Mouse (Mus musculus): ENCODE measurements around the gene Rgs3.

Rgs3 gene

DNA sequence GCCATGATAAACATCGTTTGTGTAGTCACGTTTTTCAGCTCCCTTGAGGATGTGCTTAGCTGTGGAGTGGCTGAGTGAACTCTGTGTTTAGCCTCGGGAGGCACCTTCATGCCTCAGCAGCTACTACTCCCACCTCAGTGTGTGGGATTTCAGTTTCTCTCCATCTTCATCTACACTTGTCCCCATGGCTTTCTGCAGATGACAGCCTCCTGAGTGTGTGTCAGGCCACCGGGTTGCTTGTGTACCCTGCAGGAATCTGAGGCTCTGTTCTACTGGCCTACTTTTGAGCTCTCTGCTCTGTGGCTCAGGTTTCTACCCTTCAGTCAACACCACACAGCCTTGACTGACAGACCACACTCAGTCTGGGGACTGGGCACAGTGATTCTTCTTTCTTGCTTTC, 151.9 kb downstream of the Rgs3 start:
- DNase-seq (ENCODE audit: extremely low read depth, low read depth), result no peak

DNA sequence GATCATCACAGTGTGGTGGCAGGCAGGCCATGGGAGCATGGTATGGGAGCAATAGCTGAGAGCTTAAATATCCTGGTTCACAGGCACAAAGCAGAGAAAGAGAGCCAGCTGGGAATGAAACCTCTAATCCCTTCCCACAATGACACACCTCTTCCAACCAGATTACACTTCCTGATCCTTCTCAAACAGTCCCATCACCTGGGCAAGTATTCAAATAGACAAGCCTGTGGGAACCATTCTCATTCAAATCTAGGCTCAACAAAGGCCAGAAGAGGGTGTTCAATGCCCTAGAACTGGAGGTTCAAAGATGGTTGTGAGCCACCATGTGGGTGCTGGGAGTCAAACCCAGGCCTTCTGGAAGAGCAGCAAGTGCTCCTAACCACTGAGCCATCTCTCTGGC, 161.2 kb downstream of the Rgs3 start:
- DNase-seq (ENCODE audit: extremely low read depth, low read depth), result no peak

DNA sequence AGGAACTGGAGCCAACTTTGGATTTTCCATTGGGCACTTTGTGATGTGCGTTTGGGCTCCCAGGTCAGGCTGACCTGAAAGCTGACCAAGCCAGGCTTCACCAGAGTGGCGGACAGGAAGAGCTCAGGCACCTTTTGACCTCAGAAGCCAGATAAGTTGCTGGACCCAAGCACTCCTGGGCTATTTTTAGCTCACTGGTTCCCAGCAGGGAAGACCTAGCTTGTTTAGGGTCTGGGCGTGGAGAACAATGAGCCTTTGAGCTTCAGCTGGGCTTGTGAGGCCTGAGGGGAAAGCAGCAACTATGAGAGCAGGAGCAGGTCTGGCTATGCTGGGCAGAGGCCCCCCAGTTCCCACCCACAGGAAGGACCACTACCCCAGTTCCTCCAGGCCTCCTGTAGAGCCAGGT, 162.4 kb downstream of the Rgs3 start:
- DNase-seq (ENCODE audit: extremely low read depth, low read depth), result no peak

DNA sequence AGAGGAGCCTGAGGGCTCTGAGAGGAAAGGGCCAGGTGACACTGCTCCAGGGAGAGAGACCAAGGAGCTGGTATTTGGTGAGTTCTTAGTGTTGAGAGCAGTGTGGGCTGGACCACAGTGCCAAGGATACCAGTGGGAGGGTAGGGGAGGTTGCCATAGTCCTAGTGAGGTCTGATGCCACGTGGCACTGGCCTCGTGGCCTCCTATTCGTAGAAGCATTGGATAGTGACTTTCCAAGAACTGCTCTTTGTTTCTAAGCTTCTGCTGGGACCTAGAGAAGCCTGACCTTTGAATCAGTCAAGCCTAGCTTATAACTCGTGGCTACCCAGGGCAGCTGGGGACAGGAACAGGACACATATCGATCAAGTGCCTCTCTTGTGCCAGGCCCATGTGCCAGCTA, 164.1 kb downstream of the Rgs3 start:
- DNase-seq (ENCODE audit: extremely low read depth, low read depth), result no peak

DNA sequence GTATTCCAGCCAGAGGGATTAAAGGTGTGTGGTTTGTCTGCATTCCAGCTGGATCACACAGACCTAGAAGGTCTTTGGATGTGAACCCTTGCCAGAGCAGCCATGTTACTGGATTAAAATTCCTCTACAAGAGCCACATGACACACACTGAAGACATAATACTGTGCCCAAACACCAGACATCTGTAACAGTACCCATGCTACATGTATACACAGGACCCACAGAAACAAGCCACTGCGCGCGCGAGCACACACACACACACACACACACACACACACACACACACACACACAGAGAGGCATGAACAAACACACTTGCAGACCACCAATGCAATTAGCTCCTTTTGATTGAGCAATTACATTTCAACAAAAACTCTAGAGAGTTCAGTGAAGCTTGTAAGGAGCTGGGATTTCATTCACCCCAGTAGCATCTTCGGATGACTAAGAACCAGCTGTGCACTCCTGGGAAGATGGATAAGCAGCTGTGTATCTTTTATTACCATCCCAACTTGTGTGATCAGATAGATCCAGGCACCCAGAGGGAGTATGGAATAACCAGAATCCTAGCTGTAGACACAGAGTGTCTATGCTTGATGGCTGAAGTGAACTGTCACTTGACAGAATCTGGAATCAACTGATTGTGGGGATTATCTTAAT, 166.8 kb downstream of the Rgs3 start:
- no peak for DNase-seq (ENCODE audit: extremely low read depth, low read depth)

DNA sequence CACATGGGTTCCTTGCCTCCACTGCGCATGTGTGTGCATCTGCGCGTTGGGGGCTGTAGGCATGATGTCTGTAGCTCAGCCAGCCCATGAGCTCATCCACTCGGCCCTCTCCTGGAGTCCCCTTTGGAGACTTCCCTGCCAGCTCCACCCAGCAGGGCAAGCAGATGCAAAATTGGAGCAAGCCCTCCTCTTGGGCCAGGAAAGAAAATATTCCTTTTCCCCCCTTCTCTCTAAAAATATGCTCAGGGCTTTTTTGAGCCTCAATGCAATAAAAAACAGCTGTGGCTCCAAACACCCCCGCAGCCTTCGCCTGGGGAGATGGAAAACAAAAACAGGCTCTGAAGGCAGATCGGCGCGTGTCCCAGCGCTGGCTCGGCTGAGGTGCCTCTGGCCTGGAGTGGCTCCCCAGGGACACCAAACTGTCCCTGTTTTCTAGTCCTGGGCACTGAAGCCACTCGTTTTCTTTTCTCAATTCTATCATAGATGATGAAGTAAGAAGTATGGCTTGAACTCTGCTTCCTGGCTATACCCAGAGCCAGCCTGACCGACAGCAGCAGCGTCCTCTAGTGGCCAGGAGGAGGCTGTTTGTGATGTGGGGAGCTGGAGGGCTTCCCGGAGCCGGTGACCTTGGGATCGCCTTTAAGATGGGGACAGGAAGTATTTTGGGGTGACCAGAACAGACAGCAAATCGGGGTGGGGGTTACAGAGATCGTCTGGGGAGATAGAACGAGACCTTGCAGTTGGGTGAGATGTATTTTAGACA, 168.1 kb downstream of the Rgs3 start:
- no peak for DNase-seq (ENCODE audit: extremely low read depth, low read depth)

DNA sequence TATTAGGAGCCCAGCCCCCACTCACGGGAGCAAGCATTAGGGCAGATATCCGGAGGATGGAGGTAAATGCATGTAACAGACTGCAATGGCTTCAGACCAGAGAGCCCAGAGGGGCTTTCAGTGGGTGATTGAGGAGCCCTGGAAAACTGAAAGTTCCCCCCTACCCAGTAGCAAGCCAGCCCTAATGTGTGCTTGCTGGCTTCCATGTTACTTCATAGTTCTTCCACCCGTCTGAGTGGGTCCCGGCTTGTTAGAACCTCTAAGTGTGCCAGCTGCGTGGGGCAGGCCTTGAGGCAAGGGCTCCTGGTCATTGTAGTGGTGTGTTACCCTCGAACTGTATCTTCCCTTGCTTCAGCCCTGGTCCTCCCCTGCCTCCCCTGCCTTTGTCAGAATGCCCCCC, 168.8 kb downstream of the Rgs3 start:
- DNase-seq (ENCODE audit: extremely low read depth, low read depth), result no peak

DNA sequence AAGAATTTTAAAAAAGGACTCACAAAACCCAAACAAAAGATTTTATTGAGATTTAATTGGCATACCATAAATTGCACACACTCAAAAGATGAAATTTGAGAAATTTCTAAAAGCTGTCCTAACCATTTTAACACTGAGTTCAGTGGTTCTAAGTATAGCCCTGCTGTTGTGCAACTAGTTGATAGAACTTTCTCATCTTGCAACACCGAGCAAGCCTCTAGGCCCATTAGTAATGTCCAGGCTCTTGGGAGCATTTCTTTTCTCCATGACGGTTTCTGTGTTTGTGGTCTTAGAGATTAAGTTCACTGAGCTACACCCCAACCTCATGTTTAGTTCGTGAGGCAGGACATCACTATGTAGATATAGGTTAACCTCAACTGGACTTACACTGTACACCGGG, 169.5 kb downstream of the Rgs3 start:
- DNase-seq (ENCODE audit: extremely low read depth, low read depth), result no peak

DNA sequence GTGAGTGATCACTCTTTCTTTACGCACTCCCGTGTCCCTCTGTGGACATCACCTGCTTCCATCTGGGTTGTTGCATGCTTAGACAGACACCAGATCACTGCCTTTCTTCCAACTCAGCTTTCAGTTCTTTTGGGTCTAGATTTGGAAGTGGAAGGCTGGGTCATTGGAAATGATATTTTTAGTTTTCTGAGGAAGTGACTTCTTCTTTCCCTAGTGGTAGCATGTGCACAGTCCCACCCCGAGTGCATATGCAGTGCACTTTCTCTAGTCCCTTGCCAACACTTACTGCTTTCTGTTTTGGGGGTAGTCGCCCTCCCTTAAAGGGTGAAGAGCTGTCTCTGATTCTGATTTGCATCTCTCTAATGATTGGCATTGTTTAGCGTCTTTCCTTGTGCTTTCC, 170.3 kb downstream of the Rgs3 start:
- no peak for DNase-seq (ENCODE audit: extremely low read depth, low read depth)

DNA sequence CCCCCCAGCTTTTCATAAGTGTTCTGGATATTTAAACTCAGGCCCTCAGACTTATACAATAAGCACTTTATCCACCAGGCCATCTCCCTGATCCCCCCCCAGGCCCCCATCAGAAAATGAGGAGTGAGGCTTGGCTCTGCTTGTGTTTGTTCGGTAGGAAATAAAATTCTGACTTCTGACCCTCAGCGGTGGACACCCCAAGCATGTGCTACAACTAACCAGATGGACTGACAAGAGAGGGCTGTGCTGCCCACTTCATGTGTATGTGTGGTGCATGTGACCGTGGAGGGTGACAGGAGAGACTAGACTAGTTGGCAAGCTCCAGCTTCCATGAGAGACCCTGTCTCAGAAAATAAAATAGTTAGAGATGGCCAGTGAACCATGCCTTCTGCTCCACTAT, 171.2 kb downstream of the Rgs3 start:
- no peak for DNase-seq (ENCODE audit: extremely low read depth, low read depth)

DNA sequence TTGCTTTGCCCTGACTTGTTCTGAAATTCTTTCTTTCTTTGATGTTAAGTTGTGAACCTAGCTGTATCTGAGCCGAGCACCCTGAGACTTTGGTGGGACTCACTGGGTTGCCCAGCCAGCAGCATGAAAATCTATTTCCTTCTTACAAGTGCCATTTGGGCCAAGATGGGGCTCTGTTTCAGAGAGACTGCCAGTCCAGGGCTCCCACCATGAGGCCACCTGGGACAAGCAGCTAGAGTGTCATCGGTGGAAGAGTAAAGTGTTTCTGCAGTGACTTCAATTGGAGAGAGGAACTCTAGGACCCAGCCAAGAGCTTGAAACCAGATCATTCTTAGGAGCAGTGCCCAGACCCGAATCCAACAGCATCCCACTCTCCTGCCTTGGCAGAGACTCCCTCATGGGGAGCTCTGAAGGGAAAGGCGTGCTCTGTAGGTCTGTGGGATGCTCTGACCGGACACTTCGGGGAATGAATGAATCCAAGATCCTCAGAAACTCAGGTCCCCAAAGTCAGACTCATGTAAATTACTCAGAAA, 171.9 kb downstream of the Rgs3 start:
- no peak for DNase-seq (ENCODE audit: extremely low read depth, low read depth)

DNA sequence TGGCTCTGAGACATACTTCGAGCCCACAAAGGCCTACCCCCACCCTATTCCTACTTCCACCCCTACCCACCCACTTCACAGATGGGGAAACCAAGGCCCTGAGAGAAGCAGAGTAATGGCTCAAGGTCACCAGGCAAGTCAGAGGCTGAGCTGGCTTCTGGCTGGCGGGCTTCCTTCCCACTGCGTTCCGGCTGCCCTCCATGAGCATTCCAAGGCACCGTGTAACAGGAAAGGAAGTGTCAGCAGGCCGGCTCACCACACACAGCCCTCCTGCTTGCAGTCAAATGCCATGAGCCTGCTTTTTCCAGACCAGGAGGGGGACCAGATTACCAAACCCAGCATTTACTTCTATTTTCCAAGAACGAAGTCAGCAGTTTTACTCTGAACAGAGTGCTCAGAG, 172.4 kb downstream of the Rgs3 start:
- no peak for DNase-seq (ENCODE audit: extremely low read depth, low read depth)

DNA sequence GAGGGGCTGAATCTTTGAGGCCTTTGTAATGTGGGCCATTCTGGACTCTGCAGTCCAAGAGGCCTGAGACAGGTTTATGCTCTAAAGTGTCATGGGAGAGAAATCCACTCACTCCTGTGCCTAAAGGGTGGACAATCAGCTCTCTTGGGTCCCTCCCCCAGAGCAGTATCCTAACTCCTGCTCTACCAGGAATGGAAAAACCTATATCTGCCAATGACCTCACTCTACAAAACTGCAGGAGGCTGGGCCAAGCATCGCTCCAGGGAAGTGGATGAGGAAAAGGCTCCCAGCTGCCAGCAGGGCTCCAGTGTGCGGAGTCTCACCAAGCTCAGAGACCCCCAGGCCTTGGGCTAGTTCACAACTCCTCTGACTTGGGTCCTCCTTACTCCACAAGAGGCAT, 173.2 kb downstream of the Rgs3 start:
- no peak for DNase-seq (ENCODE audit: extremely low read depth, low read depth)

DNA sequence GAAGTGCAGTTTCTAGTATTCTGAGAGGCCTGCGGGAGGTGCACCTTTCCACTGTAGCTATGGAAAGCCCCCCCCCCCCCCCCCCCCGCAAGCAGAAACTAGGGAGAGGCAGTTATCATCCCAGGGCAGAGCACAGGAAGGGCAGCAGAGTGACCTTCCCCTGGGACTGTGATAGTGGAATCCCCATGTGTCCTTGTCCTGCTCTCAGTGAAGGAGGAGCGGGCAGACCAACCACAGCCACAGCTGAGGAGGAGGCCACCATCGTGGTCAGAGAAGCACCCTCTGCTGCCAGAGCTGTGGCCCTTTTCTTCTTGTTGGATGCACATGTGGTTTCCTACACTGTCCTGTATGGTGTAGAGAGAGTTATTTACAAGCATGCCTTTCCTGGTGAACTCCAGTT, 174.3 kb downstream of the Rgs3 start:
- DNase-seq (ENCODE audit: extremely low read depth, low read depth), result no peak

DNA sequence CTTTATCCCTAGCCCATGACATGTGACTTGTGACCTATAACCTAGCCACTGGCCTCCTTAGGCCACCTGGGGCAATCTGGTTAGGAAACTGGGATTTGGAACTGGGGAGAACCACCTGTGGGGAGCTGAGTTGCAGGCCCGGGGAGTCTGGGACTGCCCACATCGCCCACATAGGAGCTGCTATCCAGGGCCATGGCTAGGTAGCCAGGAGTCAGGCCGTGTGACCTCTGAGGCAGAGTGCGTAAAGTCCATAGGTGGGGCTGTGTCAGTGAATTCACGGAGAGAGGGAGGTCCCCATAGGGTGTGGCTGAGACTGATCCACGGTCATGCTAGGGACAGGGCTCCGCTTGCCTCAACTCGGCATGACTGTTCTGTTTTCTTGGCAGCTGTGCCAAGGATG, 175.6 kb downstream of the Rgs3 start:
- DNase-seq (ENCODE audit: extremely low read depth, low read depth), result no peak

DNA sequence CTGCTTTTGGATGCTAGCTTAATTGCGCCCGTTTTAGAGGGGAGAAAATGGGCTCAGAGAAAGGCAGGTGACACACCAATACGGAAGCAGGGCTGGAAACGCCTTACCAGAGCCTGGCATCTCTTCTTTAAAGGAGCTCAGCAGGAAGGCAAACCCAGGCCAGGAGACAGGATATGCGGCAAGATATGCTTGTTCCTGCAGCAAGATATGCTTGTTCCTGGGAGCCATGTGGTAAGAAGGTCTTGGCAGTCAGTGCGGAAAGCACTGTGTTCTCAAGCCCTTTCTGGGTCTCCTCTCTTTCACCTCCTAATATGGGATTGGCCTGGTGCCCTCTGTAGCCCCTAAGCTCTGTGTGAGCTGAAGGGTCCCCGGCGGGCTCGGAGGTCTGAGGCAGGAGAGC, 176.2 kb downstream of the Rgs3 start:
- no peak for DNase-seq (ENCODE audit: extremely low read depth, low read depth)

DNA sequence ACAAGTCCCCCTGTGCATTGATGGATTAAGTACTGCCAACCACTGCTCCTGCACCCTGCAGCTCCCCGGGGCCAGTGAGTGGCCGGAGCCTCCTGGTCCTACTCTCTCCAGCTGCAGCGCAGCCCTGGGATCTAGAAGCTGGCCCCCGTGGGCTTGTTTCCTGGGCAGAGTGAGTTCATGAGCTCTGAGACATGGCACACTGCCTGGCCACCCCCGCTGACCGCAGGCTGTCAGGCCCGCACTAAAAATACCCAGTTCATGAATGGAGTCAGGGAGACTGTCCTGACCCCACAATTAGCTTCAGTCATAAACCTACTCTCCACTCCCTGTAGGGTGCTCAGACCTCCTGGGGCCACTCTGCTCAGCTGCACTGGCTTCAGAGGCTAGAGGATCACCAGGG, 176.8 kb downstream of the Rgs3 start:
- DNase-seq (ENCODE audit: extremely low read depth, low read depth), result no peak

DNA sequence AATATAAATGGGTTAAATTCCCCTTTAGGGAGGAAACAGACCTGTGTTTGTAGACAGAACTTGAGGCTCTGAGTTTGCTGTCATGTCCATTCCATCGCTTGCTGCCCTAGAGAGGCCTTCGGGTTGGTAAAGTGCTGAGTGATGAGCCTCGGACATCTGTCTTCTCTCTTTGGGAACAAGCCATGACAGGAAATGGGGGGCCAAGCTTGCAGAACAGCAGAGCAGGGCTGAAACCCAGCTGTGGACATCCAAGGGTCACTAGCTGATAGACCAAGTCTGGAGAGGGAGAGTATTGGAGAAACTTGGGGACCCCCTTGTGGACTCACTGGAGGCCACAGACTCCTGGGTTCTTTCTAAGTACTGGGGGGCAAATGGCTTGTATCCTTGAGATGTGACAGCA, 177.3 kb downstream of the Rgs3 start:
- no peak for DNase-seq (ENCODE audit: extremely low read depth, low read depth)

DNA sequence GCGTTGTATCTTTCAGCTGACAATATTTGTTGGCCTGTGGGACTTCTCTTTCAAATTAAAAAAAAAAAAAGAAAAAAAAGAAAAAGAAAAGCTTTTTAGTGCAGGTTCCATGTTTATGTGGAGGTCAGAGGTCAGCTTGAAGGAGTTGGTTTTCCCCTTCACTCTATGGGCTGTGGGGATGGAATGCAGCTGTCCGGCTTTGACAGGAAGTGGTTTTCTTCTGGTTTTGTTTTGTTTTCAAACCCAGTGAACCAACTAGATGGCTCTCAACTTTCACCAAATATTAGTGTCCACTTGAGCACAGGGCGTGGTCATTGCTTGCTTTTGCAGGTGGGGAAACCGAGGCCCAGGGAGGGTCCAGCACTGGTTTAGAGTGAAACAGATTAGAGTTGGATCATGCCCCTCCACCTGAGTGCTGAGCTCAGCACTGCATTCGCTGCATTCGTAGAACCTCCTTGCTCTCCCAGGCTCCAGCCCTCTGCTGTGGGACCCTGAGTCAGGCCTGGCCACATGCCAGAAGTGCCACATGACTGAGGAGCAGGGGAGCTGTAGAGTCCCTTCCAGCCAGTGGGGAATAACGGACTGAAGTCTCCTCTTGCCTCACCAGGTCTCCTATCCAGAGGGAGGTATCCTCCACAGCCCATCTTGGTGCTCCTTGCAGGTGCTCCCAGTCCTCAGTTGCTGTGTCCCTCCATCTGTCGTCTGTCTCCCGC, 178.5 kb downstream of the Rgs3 start:
- DNase-seq (ENCODE audit: extremely low read depth, low read depth), result no peak

DNA sequence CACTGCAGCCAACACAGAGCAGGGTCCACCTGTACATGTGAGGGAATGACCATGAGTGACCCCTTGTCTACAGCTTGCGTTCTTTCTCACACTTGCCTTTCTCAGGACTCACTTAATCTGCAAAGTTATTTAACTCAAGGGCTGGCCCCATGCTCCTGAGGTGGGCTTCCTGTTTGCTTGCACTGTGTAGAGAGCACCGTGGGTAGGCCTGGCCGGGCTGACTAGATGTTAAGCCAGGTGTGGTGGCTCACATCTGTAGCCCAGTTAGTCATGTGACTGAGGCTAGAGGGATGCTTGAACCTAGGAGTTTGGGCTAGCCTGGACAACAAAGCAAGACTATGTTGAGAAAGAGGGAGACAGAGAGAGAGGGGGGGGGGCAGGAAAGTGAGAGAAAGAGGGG, 179.3 kb downstream of the Rgs3 start:
- no peak for DNase-seq (ENCODE audit: extremely low read depth, low read depth)

DNA sequence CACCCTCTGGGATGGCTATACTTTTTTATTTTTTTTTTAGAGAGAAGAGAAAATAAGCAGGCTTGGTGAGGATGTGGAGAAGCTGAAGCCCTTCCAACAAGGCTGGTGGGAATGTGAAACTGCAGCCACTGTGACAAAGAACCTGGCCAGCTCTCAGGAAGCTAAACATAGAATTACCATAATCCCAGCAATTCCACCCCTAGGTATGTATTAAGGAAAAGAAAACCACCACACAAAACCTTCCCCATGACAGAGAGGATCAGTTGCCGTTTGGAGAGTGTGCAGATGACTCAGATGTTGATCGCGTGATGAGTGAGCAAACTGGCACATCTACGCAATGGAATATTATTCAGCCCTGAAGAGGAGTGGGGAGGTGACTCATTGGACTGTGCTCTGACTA, 179.9 kb downstream of the Rgs3 start:
- no peak for DNase-seq (ENCODE audit: extremely low read depth, low read depth)

DNA sequence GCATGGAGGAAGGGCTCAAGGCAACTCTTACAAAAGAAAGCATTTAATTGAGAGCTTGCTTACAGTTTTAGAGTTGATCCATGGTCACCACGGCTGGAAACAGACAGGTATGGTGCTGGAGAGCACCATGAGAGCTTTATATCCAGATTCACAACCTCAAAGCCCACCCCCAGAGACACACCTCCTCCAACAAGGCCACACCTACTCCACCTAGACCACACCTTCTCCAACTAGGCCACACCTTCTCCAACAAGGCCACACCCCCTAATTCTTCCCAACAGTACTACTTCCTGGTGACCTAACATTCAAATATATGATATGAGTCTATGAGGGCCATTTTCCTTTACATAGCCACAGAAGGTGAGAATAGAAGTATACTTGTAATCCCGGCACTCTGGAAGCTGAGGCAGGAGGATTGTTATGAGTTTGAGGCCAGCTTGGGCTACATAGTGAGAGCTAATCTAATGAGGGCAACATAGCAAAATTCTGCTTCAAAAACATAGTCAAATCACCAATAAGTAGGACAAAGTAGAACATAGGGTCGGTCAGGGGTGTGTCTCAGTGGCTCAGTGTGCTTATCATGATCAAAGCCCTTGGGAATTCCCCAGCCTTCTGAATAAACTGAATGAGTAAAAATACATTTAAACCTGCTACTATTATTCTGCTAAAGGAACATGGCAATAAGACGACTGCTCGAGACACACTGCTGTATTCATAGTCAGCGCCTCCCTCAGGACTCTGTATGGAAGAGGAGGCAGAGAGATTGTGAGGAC, 180.8 kb downstream of the Rgs3 start:
- no peak for DNase-seq (ENCODE audit: extremely low read depth, low read depth)
